Mouse (Mus musculus) embryonic facial prominence, embryonic 14.5 days (tissue): ENCODE data around the gene Elp1. TPM values are rescaled to one million over a fixed set of nuclear protein-coding genes. Genes with fewer than 3 reads are reported as not detected.

Experiments used
- ATAC-seq: fragments of 200-750 bp; cut with Nextera tagmentation; 2 replicates; pipeline ENCODE4 v1.8.0; 2017; ENCODE audit warnings: low read depth, moderate number of reproducible peaks, moderate TSS enrichment
- DNase-seq: peaks from one replicate; pipeline ENCODE4 v3.0.0-alpha.2; 2015; ENCODE audit warnings: low spot score
- H3K27ac ChIP-seq: fragments of 300-500 bp; sonication (generic); replicated peaks from 2 replicates; pipeline ENCODE4 v1.5.1; 2014; ENCODE audit warnings: low read depth, mild to moderate bottlenecking, low read length, moderate library complexity
- H3K27me3 ChIP-seq: fragments of 300-500 bp; sonication (generic); replicated peaks from 2 replicates; pipeline ENCODE4 v1.6.1; 2014; ENCODE audit warnings: low read length; ENCODE audit not compliant: control insufficient read depth, insufficient read depth
- H3K36me3 ChIP-seq: fragments of 300-500 bp; sonication (generic); 2 replicates; pipeline ENCODE4 v1.6.1; 2014; ENCODE audit warnings: low read length, mixed read lengths; ENCODE audit not compliant: control insufficient read depth, insufficient read depth
- H3K4me1 ChIP-seq: fragments of 300-500 bp; sonication (generic); 2 replicates; pipeline ENCODE4 v1.6.1; 2014; ENCODE audit warnings: antibody characterized with exemption, low read length; ENCODE audit not compliant: control insufficient read depth, insufficient read depth
- H3K4me2 ChIP-seq: fragments of 300-500 bp; sonication (generic); 2 replicates; pipeline ENCODE4 v1.6.1; 2014; ENCODE audit warnings: low read depth, mild to moderate bottlenecking, low read length, moderate library complexity, mixed read lengths
- H3K4me3 ChIP-seq: fragments of 300-500 bp; sonication (generic); 2 replicates; pipeline ENCODE4 v1.5.1; 2014; ENCODE audit warnings: low read depth, mild to moderate bottlenecking, low read length
- H3K9ac ChIP-seq: fragments of 300-500 bp; sonication (generic); 2 replicates; pipeline ENCODE4 v1.6.1; 2014; ENCODE audit warnings: low read depth, mild to moderate bottlenecking, low read length, moderate library complexity, mixed read lengths
- H3K9me3 ChIP-seq: fragments of 300-500 bp; sonication (generic); 2 replicates; pipeline ENCODE4 v1.6.1; 2016; ENCODE audit warnings: low read length; ENCODE audit not compliant: control insufficient read depth
- WGBS: fragments of 180-500 bp; shearing (Covaris S2); extraction: QIAGEN DNeasy Blood & Tissue Kit; methylation state at CpG from one replicate; pipeline ENCODE4 v1.1.7; 2014; 5-methylcytosine and 5-hydroxymethylcytosine counted together
- polyA plus RNA-seq: library from polyadenylated mRNA; unstranded; fragments of >200 nt; fragmentation: Nextera tagmentation; extraction: Ambion mirVana; gene quantifications from 2 replicates; pipeline ENCODE4 v1.2.1, GENCODE M21; 2014

Gene Elp1
- polyA plus RNA-seq, 1 experiment from 2014 or later: 56.8 TPM

GRCm38 (mm10) chr4:56756966-56757600 lies 45.0 kb downstream of the Elp1 start:
- Histone ChIP-seq H3K27ac (no peak overlapping the region), H3K9me3 (no peaks in the 10 kb centered on the region), H3K4me3 (no peak overlapping the region), H3K27me3 (no peaks in the 10 kb centered on the region), H3K4me2 (no peak overlapping the region), H3K9ac (no peak overlapping the region), H3K36me3 (peaks cover 92% of the 10 kb centered on the region), H3K4me1 (no peaks in the 10 kb centered on the region)
- DNase-seq (no peak), ATAC-seq (no peak)
- 87% methylated on average over 10 of the region's 10 CpGs for WGBS

GRCm38 (mm10) chr4:56756021-56756420 lies 46.1 kb downstream of the Elp1 start:
- DNase-seq (no peak), ATAC-seq (no peak)
- H3K36me3 ChIP-seq: peaks cover 92% of the 10 kb centered on the region
- WGBS: 94% methylated on average over 5 of the region's 5 CpGs
- no peaks in the 10 kb centered on the region for H3K4me1 ChIP-seq
- H3K27ac ChIP-seq: no peak overlapping the region
- H3K27me3 ChIP-seq: no peaks in the 10 kb centered on the region
- H3K4me2 ChIP-seq: no peak overlapping the region
- H3K9ac ChIP-seq: no peak overlapping the region
- H3K4me3 ChIP-seq: no peak overlapping the region
- H3K9me3 ChIP-seq: no peaks in the 10 kb centered on the region

- Histone ChIP-seq H3K27ac (no peak overlapping the region), H3K27me3 (no peaks in the 10 kb centered on the region), H3K9me3 (no peaks in the 10 kb centered on the region), H3K36me3 (peaks cover 70% of the 10 kb centered on the region), H3K4me2 (no peak overlapping the region), H3K4me3 (no peak overlapping the region), H3K4me1 (no peaks in the 10 kb centered on the region), H3K9ac (no peak overlapping the region)
- ATAC-seq (no peak), DNase-seq (no peak)
- 92% methylated on average over 9 of the region's 9 CpGs for WGBS
Observed at GRCm38 (mm10) chr4:56747456-56747855, 54.7 kb downstream of the Elp1 start.

GRCm38 (mm10) chr4:56746345-56746744 lies 55.8 kb downstream of the Elp1 start:
- Histone ChIP-seq H3K9me3 (no peaks in the 10 kb centered on the region), H3K4me2 (no peak overlapping the region), H3K4me3 (no peak overlapping the region), H3K27ac (no peak overlapping the region), H3K9ac (no peak overlapping the region), H3K36me3 (peaks cover 62% of the 10 kb centered on the region), H3K4me1 (no peaks in the 10 kb centered on the region), H3K27me3 (no peaks in the 10 kb centered on the region)
- DNase-seq (peak; percentile 28), ATAC-seq (peak; percentile 45; the same call in 1 of the 2 replicates)
- 77% methylated on average over 2 of the region's 2 CpGs for WGBS

DNA sequence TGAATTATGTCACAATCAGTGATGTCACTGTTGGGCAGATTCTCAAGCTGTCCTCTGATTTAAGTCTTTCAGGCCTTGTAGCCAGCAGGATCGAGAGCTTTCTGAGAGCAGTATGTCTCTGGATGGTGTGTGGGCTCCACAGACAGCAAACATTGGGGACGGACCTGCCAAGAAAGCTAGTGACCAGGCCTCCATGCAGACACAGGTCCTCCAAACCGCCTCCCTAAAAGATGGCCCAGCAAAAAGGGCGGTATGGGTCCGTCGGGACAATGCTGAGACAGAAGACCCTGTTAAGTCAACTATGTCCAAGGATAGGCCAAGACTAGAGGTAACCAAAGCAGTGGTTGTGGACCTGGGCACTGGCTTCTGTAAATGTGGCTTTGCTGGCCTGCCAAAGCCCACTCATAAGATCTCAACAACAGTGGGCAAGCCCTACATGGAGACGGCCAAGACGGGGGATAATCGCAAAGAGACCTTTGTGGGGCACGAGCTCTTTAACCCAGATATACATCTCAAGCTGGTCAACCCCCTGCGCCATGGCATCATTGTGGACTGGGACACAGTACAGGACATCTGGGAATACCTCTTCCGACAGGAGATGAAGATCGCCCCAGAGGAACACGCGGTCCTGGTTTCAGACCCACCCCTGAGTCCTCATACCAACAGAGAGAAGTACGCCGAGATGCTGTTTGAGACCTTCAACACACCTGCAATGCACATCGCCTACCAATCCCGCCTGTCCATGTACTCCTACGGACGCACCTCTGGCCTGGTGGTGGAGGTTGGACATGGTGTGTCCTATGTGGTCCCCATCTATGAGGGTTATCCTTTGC lies 58.6 kb downstream of the Elp1 start, which contains the start of gene Actl7a:
Gene Actl7a, plus strand, starts transcription at position 51 of the 833 bp plus-strand sequence.
- Histone ChIP-seq H3K9me3 (no peaks in the 10 kb centered on the region), H3K9ac (no peak within 1 kb of the TSS), H3K36me3 (peaks cover 36% of the 10 kb centered on the region), H3K27me3 (no peaks in the 10 kb centered on the region), H3K4me3 (no peak within 1 kb of the TSS), H3K4me1 (no peaks in the 10 kb centered on the region), H3K27ac (no peak within 1 kb of the TSS), H3K4me2 (no peak within 1 kb of the TSS)
- no peak for DNase-seq
- WGBS: 97% methylated on average over 21 of the region's 21 CpGs
- no peak for ATAC-seq

GRCm38 (mm10) chr4:56742698-56743097 lies 59.4 kb downstream of the Elp1 start:
- Histone ChIP-seq H3K4me3 (no peak overlapping the region), H3K4me2 (no peak overlapping the region), H3K27me3 (no peaks in the 10 kb centered on the region), H3K36me3 (peaks cover 31% of the 10 kb centered on the region), H3K27ac (no peak overlapping the region), H3K9ac (no peak overlapping the region), H3K9me3 (no peaks in the 10 kb centered on the region), H3K4me1 (no peaks in the 10 kb centered on the region)
- DNase-seq (no peak), ATAC-seq (no peak)
- WGBS: 93% methylated on average over 4 of the region's 4 CpGs

- Histone ChIP-seq H3K4me3 (no peak within 1 kb of the TSS), H3K27me3 (no peaks in the 10 kb centered on the region), H3K9me3 (no peaks in the 10 kb centered on the region), H3K27ac (no peak within 1 kb of the TSS), H3K4me1 (no peaks in the 10 kb centered on the region), H3K9ac (no peak within 1 kb of the TSS), H3K36me3 (peaks cover 19% of the 10 kb centered on the region), H3K4me2 (no peak within 1 kb of the TSS)
- 94% methylated on average over 13 of the region's 13 CpGs for WGBS
- ATAC-seq (no peak), DNase-seq (no peak)
Observed at GRCm38 (mm10) chr4:56741041-56741493, 61.1 kb downstream of the Elp1 start, which contains the start of gene Actl7b. Gene Actl7b (minus strand): TSS chr4:56741443.

GRCm38 (mm10) chr4:56740611-56741010 lies 61.5 kb downstream of the Elp1 start:
- Histone ChIP-seq H3K9me3 (no peaks in the 10 kb centered on the region), H3K4me1 (no peaks in the 10 kb centered on the region), H3K27ac (no peak overlapping the region), H3K9ac (no peak overlapping the region), H3K27me3 (no peaks in the 10 kb centered on the region), H3K4me3 (no peak overlapping the region), H3K4me2 (no peak overlapping the region), H3K36me3 (peaks cover 14% of the 10 kb centered on the region)
- ATAC-seq (no peak), DNase-seq (no peak)
- WGBS: 96% methylated on average over 20 of the region's 20 CpGs
